Mouse (Mus musculus) thymus, postnatal 14 days (tissue): Measurements from ENCODE around the gene Ndp.

ENCODE experiments used
- DNase-seq: peaks from one replicate; pipeline ENCODE4 v3.0.0; 2021

The Ndp gene

GRCm38 (mm10) chrX:16911241-16911873 lies at the start of gene Ndp:
TSS of gene Ndp (minus strand) at chrX:16911774.
- no peak for DNase-seq

- DNase-seq = no peak
Observed at GRCm38 (mm10) chrX:16954767-16955166, 43.2 kb upstream of the Ndp start.

- DNase-seq = no peak
Observed at GRCm38 (mm10) chrX:16918006-16918405, 6.4 kb upstream of the Ndp start.

- no peak for DNase-seq
Observed at GRCm38 (mm10) chrX:16913118-16913517, 1.5 kb upstream of the Ndp start.

- DNase-seq = no peak
Observed at GRCm38 (mm10) chrX:16911911-16912310, 337 bp upstream of the Ndp start.

GRCm38 (mm10) chrX:16910211-16911095 lies 1.1 kb downstream of the Ndp start:
- no peak for DNase-seq

GRCm38 (mm10) chrX:16908652-16909051 lies 2.9 kb downstream of the Ndp start:
- no peak for DNase-seq

- no peak for DNase-seq
Observed at GRCm38 (mm10) chrX:16907554-16907953, 4.0 kb downstream of the Ndp start.

- DNase-seq = no peak
Observed at GRCm38 (mm10) chrX:16894377-16895175, 17.0 kb downstream of the Ndp start.

GRCm38 (mm10) chrX:16867640-16868314 lies 43.8 kb downstream of the Ndp start:
- no peak for DNase-seq

GRCm38 (mm10) chrX:16860244-16860643 lies 51.3 kb downstream of the Ndp start:
- no peak for DNase-seq

GRCm38 (mm10) chrX:16846034-16846433 lies 65.5 kb downstream of the Ndp start:
- no peak for DNase-seq

- no peak for DNase-seq
Observed at GRCm38 (mm10) chrX:16841443-16841842, 70.1 kb downstream of the Ndp start.

- DNase-seq = no peak
Observed at GRCm38 (mm10) chrX:16837293-16837692, 74.3 kb downstream of the Ndp start.

- no peak for DNase-seq
Observed at GRCm38 (mm10) chrX:16836488-16837082, 75.0 kb downstream of the Ndp start.
